Mouse (Mus musculus): ENCODE measurements at regions not wholly inside any gene's neighbourhood (a gene's known extent, or its start where the extent isn't known, plus 50 kb on each side); places are given as distances from the start of the nearest gene placed in this dataset.

DNA sequence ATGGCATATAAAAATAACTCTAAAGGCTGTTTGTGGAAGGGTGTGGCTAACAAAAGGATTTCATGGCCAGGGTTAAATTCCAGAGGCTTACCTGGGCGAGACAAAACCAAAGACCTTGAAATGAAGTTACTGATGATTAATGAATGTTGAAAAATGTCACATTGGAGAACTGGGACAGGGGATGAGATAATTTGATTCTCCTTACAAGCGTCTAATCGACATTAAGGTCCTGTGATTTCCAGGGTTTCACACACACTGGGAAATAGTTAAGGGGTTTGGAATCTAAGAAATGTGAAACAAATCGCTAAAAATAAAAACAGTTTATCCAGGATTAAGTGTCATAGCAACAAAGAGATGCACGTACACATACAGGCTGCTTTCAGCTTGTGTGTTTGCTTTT lies 125.3 kb downstream of the 9330182O14Rik start:
- TF ChIP-seq EP300 (IDR thresholded peaks at IDR 0.05; ENCODE audit: low read depth in 1 of 2, low read length in 2 of 2): no peak
- TF ChIP-seq POLR2AphosphoS2 (IDR thresholded peaks at IDR 0.05; ENCODE audit: low read length): no peak
- TF ChIP-seq CTCF (IDR thresholded peaks at IDR 0.05 in 2 of 3, conservative IDR thresholded peaks at IDR 0.05 in 1 of 3; ENCODE audit: control insufficient read depth in 1 of 3, insufficient read depth in 1 of 3, low read depth in 2 of 3, low read length in 3 of 3, poor library complexity in 1 of 3, severe bottlenecking in 1 of 3): no peak
- TF ChIP-seq NELFE (IDR thresholded peaks at IDR 0.05; ENCODE audit: low read depth, low read length): no peak
- TF ChIP-seq GATA1 (IDR thresholded peaks at IDR 0.05; ENCODE audit: low read depth, low read length): no peak
- no peak for TF ChIP-seq POLR2A (IDR thresholded peaks at IDR 0.05; ENCODE audit: control insufficient read depth in 1 of 2, insufficient read depth in 1 of 2, low read depth in 1 of 2, low read length in 2 of 2, poor library complexity in 1 of 2)
- TF ChIP-seq MAFK (IDR thresholded peaks at IDR 0.05; ENCODE audit: borderline replicate concordance, low read depth, low read length): no peak
- no peak for TF ChIP-seq CHD1 (IDR thresholded peaks at IDR 0.05; ENCODE audit: low read depth, low read length)
- no peak for TF ChIP-seq KAT2A (conservative IDR thresholded peaks at IDR 0.05; ENCODE audit: low read depth, low read length)
- no peak for TF ChIP-seq UBTF (IDR thresholded peaks at IDR 0.05; ENCODE audit: borderline replicate concordance, insufficient read depth, low read depth, low read length)
- TF ChIP-seq MAX (IDR thresholded peaks at IDR 0.05; ENCODE audit: low read length): no peak
- TF ChIP-seq ZMIZ1 (IDR thresholded peaks at IDR 0.05; ENCODE audit: low read depth, low read length): no peak

Data from MEL (cell line).